Mouse (Mus musculus) heart, postnatal 10 days (tissue): ENCODE results near the gene Vat1l. TPM values are rescaled to one million over a fixed set of nuclear protein-coding genes. Genes with fewer than 3 reads are reported as not detected.

Experiments used
- DNase-seq, 2 experiments: peaks; one replicate each; pipeline ENCODE4 v3.0.0; 2021
- intact Hi-C: fragments of 180-260 bp; cut with DNase I; formaldehyde crosslinking; loops from one replicate; pipeline ENCODE4 v1.15.1; 2025
- total RNA-seq, 2 experiments: library from RNA; stranded (reverse); gene quantifications; 2 replicates each; pipeline ENCODE4 v1.2.3; 2021

Gene Vat1l
- total RNA-seq, 2 experiments from 2014 or later = 0.22 to 0.84 TPM

GRCm38 (mm10) chr8:114294889-114295748 lies 89.7 kb downstream of the Vat1l start:
- intact Hi-C loops = no loop called here
- peak; percentile 5 to 9 for DNase-seq

GRCm38 (mm10) chr8:114295749-114296067 lies 90.3 kb downstream of the Vat1l start:
- DNase-seq = no peak
- intact Hi-C loops = no loop called here

GRCm38 (mm10) chr8:114298253-114298652 lies 92.8 kb downstream of the Vat1l start:
- no peak for DNase-seq
- intact Hi-C loops = no loop called here

- intact Hi-C loops = no loop called here
- no peak for DNase-seq
Observed at GRCm38 (mm10) chr8:114300072-114300471, 94.7 kb downstream of the Vat1l start.

GRCm38 (mm10) chr8:114306296-114306695 lies 100.9 kb downstream of the Vat1l start:
- no peak for DNase-seq
- intact Hi-C loops = no loop called here

- intact Hi-C loops = no loop called here
Observed at GRCm38 (mm10) chr8:114314669-114315325, 109.4 kb downstream of the Vat1l start.

GRCm38 (mm10) chr8:114318161-114318560 lies 112.7 kb downstream of the Vat1l start:
- no peak for DNase-seq
- intact Hi-C loops = no loop called here

More at GRCm38 (mm10) chr8:114314669-114315325, 109.4 kb downstream of the Vat1l start:
- no peak for DNase-seq

- intact Hi-C loops = no loop called here
- DNase-seq = no peak
Observed at GRCm38 (mm10) chr8:114322096-114322495, 116.7 kb downstream of the Vat1l start.

- DNase-seq = no peak
- intact Hi-C loops = no loop called here
Observed at GRCm38 (mm10) chr8:114331928-114332327, 126.5 kb downstream of the Vat1l start.

GRCm38 (mm10) chr8:114332949-114333348 lies 127.5 kb downstream of the Vat1l start:
- DNase-seq = no peak
- intact Hi-C loops = no loop called here

GRCm38 (mm10) chr8:114335721-114336120 lies 130.3 kb downstream of the Vat1l start:
- intact Hi-C loops = no loop called here
- DNase-seq = no peak

- peak in 1 of 2 experiments; percentile 4 for DNase-seq
- intact Hi-C loops = no loop called here
Observed at GRCm38 (mm10) chr8:114342276-114342675, 136.9 kb downstream of the Vat1l start.

- intact Hi-C loops = no loop called here
- no peak for DNase-seq
Observed at GRCm38 (mm10) chr8:114344789-114345188, 139.4 kb downstream of the Vat1l start.

- intact Hi-C loops = no loop called here
- no peak for DNase-seq
Observed at GRCm38 (mm10) chr8:114346045-114346444, 140.6 kb downstream of the Vat1l start.

- intact Hi-C loops = no loop called here
- peak in 1 of 2 experiments; percentile 2 for DNase-seq
Observed at GRCm38 (mm10) chr8:114351643-114352427, 146.4 kb downstream of the Vat1l start.

GRCm38 (mm10) chr8:114360506-114360905 lies 155.1 kb downstream of the Vat1l start:
- intact Hi-C loops = loop anchor here (10.0 kb wide), 1 partner anchor 376 kb away; no protein-coding TSS in a partner anchor
- DNase-seq = no peak

- intact Hi-C loops = loop anchor here (10.0 kb wide), 1 partner anchor 378 kb away; no protein-coding TSS in a partner anchor
- DNase-seq = no peak
Observed at GRCm38 (mm10) chr8:114363167-114363566, 157.8 kb downstream of the Vat1l start.

- DNase-seq = no peak
- intact Hi-C loops = loop anchor here (10.0 kb wide), 1 partner anchor 379 kb away; no protein-coding TSS in a partner anchor
Observed at GRCm38 (mm10) chr8:114363656-114364055, 158.2 kb downstream of the Vat1l start.

- DNase-seq = peak; percentile 67 to 82
- intact Hi-C loops = loop anchor here (1.0 to 10.0 kb wide), 3 partner anchors 288 to 707 kb away; no protein-coding TSS in a partner anchor
Observed at GRCm38 (mm10) chr8:114369038-114369976, 163.9 kb downstream of the Vat1l start.

GRCm38 (mm10) chr8:114374390-114374789 lies 169.0 kb downstream of the Vat1l start:
- no peak for DNase-seq
- intact Hi-C loops = no loop called here
